Mouse (Mus musculus) stomach, embryonic 14.5 days (tissue): ENCODE measurements at regions not wholly inside any gene's neighbourhood (a gene's known extent, or its start where the extent isn't known, plus 50 kb on each side); places are given as distances from the start of the nearest gene placed in this dataset.

ENCODE experiments used
- ATAC-seq: fragments of 200-750 bp; cut with Nextera tagmentation; 2 replicates; pipeline ENCODE4 v1.8.0; 2017; ENCODE audit warnings: low read depth, moderate TSS enrichment; ENCODE audit not compliant: insufficient number of reproducible peaks, insufficient read depth, low FRiP score
- H3K27ac ChIP-seq: fragments of 300-500 bp; sonication (generic); 2 replicates; pipeline ENCODE4 v1.5.1; 2014; ENCODE audit warnings: mild to moderate bottlenecking, low read length, moderate library complexity, mixed read lengths
- H3K27me3 ChIP-seq: fragments of 300-500 bp; sonication (generic); 2 replicates; pipeline ENCODE4 v1.6.1; 2014; ENCODE audit warnings: low read length, control low read depth, mixed read lengths; ENCODE audit not compliant: control insufficient read depth, insufficient read depth
- H3K36me3 ChIP-seq: fragments of 300-500 bp; sonication (generic); 2 replicates; pipeline ENCODE4 v1.6.1; 2014; ENCODE audit warnings: mild to moderate bottlenecking, control low read depth, low read length, moderate library complexity, mixed read lengths; ENCODE audit not compliant: control insufficient read depth, insufficient read depth
- H3K4me1 ChIP-seq: fragments of 300-500 bp; sonication (generic); 2 replicates; pipeline ENCODE4 v1.6.1; 2014; ENCODE audit warnings: low read length, control low read depth, mixed read lengths; ENCODE audit not compliant: control insufficient read depth, insufficient read depth
- H3K4me2 ChIP-seq: fragments of 300-500 bp; sonication (generic); replicated peaks from 2 replicates; pipeline ENCODE4 v1.6.1; 2014; ENCODE audit warnings: low read depth, low read length, control low read depth
- H3K4me3 ChIP-seq: fragments of 300-500 bp; sonication (generic); 2 replicates; pipeline ENCODE4 v1.5.1; 2014; ENCODE audit warnings: low read depth, low read length, control low read depth
- H3K9ac ChIP-seq: fragments of 300-500 bp; sonication (generic); replicated peaks from 2 replicates; pipeline ENCODE4 v1.6.1; 2014; ENCODE audit warnings: low read depth, mild to moderate bottlenecking, control low read depth, low read length, moderate library complexity, mixed read lengths
- H3K9me3 ChIP-seq: fragments of 300-500 bp; sonication (generic); 2 replicates; pipeline ENCODE4 v1.6.1; 2016; ENCODE audit warnings: low read depth, low read length, control low read depth; ENCODE audit not compliant: control insufficient read depth
- WGBS: fragments of 180-500 bp; shearing (Covaris S2); extraction: QIAGEN DNeasy Blood & Tissue Kit; methylation state at CpG from one replicate; pipeline ENCODE4 v1.1.7; 2014; 5-methylcytosine and 5-hydroxymethylcytosine counted together

DNA sequence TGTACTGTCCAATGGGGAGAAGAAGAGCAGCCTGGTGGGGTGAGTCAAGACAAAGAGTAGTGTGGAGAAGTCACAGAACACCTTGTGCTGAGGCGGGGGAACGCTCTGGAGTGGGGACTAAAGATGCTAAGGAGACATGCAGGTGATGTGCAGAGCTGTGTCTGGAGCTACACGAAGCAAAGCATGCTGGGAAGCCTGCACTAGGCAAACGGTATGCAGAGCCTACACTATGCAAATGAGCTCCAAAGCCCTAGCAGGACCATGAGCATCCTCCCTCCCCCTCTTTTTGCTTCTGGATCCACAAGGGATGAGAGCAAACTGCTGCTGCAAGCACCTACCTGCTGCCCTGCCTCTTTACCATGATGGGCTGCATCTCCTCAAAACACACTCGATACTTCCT, 73.1 kb upstream of the Zc3h12a start:
- Histone ChIP-seq H3K4me2 (no peak overlapping the region), H3K27me3 (no peaks in the 10 kb centered on the region), H3K36me3 (no peaks in the 10 kb centered on the region), H3K9ac (no peak overlapping the region), H3K4me1 (no peaks in the 10 kb centered on the region), H3K9me3 (no peaks in the 10 kb centered on the region), H3K27ac (no peak overlapping the region), H3K4me3 (no peak overlapping the region)
- WGBS = 67% methylated on average over 5 of the region's 5 CpGs
- ATAC-seq = no peak

DNA sequence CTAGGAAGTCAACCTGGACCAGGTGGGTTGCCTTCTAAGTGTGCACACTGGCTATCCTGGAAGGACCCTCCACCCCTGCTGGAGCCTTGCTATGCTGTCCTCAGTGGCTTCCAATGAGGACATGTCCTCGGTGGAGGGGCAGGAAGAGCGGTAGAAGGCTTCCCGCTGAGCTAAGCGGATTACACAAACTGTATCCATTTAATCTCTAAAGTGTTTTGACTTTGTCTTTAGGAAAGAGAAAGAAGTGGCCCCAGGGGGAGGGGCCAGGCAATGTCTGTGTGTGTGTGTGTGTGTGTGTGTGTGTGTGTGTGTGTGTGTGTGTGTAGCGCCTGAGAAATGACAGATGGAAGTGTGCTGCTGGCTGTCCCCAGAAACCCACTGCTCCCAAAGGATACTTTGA, 71.6 kb upstream of the Zc3h12a start:
- 39% methylated on average over 5 of the region's 5 CpGs for WGBS
- no peak overlapping the region for H3K27ac ChIP-seq

DNA sequence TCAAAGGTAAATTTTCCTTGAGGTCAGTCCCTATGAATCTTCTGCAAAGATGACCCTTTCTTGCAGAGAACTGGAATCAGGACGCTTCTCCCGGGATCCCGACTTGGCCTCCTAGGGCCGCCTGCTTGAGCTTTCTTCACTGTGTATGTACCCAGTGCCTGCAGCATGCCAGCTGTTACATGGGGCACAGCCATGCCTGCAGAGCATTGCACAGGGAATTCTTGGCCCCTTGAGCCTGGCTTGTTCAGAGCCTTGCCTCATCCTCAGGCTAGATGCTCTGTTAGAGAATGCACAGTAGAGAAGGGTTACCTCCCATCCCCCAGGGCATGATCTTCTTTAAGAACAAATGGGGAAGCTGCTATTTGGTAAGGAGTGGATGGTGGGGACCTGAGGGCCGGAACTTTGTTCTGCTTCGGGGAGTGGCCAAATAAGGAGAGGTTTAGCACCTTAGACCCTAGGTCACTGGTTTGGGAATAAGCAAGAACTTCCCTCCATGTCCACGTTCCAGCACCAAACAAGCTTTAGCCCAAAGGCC, 68.3 kb upstream of the Zc3h12a start:
- Histone ChIP-seq H3K4me3 (no peak overlapping the region), H3K36me3 (no peaks in the 10 kb centered on the region), H3K27ac (no peak overlapping the region), H3K9ac (no peak overlapping the region), H3K4me1 (no peaks in the 10 kb centered on the region), H3K9me3 (no peaks in the 10 kb centered on the region), H3K4me2 (no peak overlapping the region), H3K27me3 (0 out of 2 replicates have a peak, but pooled peaks cover 2% of the 10 kb centered on the region)
- no peak for ATAC-seq
- 52% methylated on average over 7 of the region's 7 CpGs for WGBS

More for the DNA sequence above, 71.6 kb upstream of the Zc3h12a start:
- Histone ChIP-seq H3K4me2 (no peak overlapping the region), H3K4me3 (no peak overlapping the region), H3K9me3 (no peaks in the 10 kb centered on the region), H3K9ac (no peak overlapping the region), H3K36me3 (no peaks in the 10 kb centered on the region), H3K4me1 (no peaks in the 10 kb centered on the region), H3K27me3 (0 out of 2 replicates have a peak, but pooled peaks cover 2% of the 10 kb centered on the region)
- ATAC-seq = no peak

DNA sequence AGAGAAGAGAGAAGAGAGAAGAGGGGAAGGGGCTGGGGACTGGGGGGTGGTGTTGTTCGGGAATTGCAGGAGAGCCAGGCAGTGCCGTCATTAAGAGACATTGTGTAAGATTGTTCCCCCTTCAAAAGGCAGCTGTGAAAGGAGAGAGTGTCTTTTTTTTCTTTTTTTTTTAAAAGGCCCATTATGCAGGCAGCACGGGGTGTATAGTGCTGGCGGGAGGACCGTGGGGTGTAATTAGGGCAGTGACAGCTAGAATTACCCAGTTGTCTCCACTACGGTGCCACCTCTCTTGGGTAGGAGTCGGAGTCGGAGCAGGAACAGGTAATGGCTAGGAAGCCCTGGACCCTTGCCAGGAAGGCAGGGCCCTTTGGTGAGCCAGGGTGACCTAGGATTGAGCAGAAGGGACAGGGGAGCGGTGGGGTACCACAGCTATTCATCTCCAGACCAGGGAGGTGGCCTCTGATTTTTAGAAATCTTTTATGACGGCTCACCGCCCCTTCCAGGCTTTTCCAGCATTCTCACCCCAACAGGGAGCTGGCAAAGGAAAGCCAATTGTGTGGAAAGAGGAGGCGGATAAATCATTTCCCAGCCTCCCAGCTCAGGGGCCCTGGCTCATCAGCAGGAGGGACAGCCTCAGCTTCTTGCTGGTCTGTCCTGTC, 67.2 kb upstream of the Zc3h12a start:
- H3K4me1 ChIP-seq = no peaks in the 10 kb centered on the region
- WGBS = 44% methylated on average over 12 of the region's 12 CpGs
- no peak overlapping the region for H3K27ac ChIP-seq
- H3K36me3 ChIP-seq = no peaks in the 10 kb centered on the region
- ATAC-seq = no peak
- H3K9me3 ChIP-seq = no peaks in the 10 kb centered on the region
- H3K9ac ChIP-seq = no peak overlapping the region
- 0 out of 2 replicates have a peak, but pooled peaks cover 2% of the 10 kb centered on the region for H3K27me3 ChIP-seq
- no peak overlapping the region for H3K4me2 ChIP-seq
- no peak overlapping the region for H3K4me3 ChIP-seq

DNA sequence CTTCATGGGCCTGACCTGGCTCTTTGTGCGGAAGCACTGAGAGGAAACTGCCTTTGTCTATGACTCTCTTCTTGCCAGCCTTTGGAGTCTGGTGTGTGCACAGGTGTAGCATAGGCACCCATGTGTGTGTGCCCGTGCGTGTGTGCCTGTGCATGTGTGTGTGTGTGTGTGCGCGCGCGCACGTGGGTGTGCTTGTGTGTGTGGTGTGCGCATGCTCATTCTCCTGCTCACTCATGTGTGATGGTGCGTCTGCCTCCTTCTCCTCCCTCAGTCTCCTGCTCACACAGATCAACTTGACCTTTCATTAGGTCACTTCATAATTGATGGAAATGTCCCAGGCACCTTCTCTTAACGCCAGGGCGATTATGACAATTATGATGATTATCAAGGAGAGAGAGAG, 66.7 kb upstream of the Zc3h12a start:
- 74% methylated on average over 12 of the region's 12 CpGs for WGBS
- no peaks in the 10 kb centered on the region for H3K4me1 ChIP-seq
- no peak overlapping the region for H3K27ac ChIP-seq
- H3K27me3 ChIP-seq = 0 out of 2 replicates have a peak, but pooled peaks cover 2% of the 10 kb centered on the region
- H3K9me3 ChIP-seq = no peaks in the 10 kb centered on the region
- no peak overlapping the region for H3K4me3 ChIP-seq
- H3K9ac ChIP-seq = no peak overlapping the region
- ATAC-seq = no peak
- no peak overlapping the region for H3K4me2 ChIP-seq
- no peaks in the 10 kb centered on the region for H3K36me3 ChIP-seq

DNA sequence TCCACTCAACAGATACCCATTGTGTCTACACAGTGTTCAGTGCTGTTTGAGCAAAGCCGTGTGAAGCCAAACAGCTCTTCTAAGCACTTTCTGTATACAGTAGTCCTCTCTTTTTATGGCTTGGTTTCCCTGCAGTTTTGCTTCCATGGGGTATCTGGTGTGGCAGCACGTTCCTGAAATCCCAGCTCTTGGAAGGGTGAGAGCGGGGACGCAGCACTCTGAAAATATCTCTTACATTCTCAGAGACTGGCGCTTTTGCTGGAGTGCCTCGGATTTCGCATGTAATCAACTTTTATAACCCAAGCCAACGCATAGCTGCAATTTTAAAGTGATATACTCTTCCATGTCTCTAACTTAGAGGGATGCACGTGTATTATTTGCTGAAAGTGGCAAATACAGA, 64.0 kb upstream of the Zc3h12a start:
- H3K4me3 ChIP-seq = no peak overlapping the region
- 79% methylated on average over 9 of the region's 9 CpGs for WGBS
- no peaks in the 10 kb centered on the region for H3K9me3 ChIP-seq
- ATAC-seq = no peak
- no peak overlapping the region for H3K9ac ChIP-seq
- H3K27me3 ChIP-seq = 0 out of 2 replicates have a peak, but pooled peaks cover 2% of the 10 kb centered on the region
- H3K36me3 ChIP-seq = no peaks in the 10 kb centered on the region
- no peaks in the 10 kb centered on the region for H3K4me1 ChIP-seq
- H3K27ac ChIP-seq = no peak overlapping the region
- no peak overlapping the region for H3K4me2 ChIP-seq

DNA sequence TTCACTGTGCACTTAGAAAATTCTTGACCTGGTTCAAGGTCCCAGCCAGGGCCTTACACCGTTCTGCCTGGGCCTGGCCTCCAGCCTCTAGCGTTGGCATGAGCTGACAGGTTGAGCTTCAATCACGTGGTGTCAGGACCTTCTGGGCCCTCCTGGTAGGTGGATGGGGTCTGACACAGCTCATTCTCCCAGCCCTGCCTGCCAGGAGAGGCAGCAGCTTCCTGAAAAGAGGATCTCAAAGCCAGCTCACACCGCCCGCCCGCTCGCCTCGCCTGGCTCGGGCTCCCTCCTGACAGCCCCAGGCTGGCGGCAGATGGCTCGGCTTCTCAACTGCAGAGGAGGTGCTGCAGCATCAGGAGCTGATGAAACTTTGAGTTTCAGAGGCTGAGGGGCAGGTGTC, 63.4 kb upstream of the Zc3h12a start:
- WGBS = 17% methylated on average over 11 of the region's 11 CpGs
- 0 out of 2 replicates have a peak, but pooled peaks cover 2% of the 10 kb centered on the region for H3K27me3 ChIP-seq

DNA sequence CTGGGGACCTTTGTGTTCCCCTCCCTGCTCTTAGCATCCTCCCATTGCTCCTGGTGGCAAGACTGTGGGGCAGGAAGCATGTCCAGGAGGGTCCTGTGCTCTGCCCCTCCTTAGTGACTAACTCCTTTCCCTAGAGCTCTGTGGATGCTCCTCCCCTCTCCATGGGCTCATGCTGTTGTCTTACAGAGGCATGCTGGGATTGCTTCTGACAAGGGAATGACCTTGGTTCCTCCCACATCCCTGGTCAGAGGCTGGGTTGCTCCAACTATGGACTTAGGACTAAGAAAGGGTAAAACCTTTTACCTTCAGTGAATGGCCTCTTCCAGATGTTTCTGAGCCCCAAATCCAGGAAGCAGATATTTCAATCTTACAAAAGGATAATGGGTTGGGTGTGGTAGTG, 62.3 kb upstream of the Zc3h12a start:
- H3K27me3 ChIP-seq = no peaks in the 10 kb centered on the region
- H3K27ac ChIP-seq = no peak overlapping the region
- no peak for ATAC-seq
- no peaks in the 10 kb centered on the region for H3K36me3 ChIP-seq
- no peaks in the 10 kb centered on the region for H3K4me1 ChIP-seq
- H3K9me3 ChIP-seq = no peaks in the 10 kb centered on the region
- H3K4me2 ChIP-seq = no peak overlapping the region
- H3K4me3 ChIP-seq = no peak overlapping the region
- no peak overlapping the region for H3K9ac ChIP-seq

More for the DNA sequence above, 63.4 kb upstream of the Zc3h12a start:
- H3K4me3 ChIP-seq = no peak overlapping the region
- no peaks in the 10 kb centered on the region for H3K4me1 ChIP-seq
- no peaks in the 10 kb centered on the region for H3K36me3 ChIP-seq
- H3K4me2 ChIP-seq = no peak overlapping the region
- H3K9ac ChIP-seq = no peak overlapping the region
- no peak for ATAC-seq
- no peaks in the 10 kb centered on the region for H3K9me3 ChIP-seq
- no peak overlapping the region for H3K27ac ChIP-seq

DNA sequence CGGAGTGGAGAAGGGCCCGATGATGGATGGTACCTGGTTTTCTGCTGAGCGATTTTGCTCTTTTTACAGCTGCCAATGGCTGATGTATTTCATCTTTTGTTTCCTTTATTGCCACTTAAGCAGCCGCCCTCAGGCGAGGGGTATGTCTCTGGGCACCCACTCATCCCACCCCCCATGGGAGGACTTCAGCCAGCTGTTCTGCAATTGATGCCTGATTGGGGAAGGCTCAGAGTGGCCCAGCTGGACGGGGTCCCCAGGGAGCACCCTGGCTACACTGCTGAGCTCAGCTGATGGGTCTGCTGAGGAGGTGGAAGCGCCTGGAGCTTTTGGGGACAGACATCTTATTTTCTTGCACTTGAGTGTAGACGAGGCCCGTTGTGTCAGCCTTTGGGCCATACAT, 58.6 kb upstream of the Zc3h12a start:
- Histone ChIP-seq H3K36me3 (no peaks in the 10 kb centered on the region), H3K4me2 (no peak overlapping the region), H3K4me1 (no peaks in the 10 kb centered on the region), H3K27me3 (no peaks in the 10 kb centered on the region), H3K4me3 (no peak overlapping the region), H3K9ac (no peak overlapping the region), H3K27ac (no peak overlapping the region), H3K9me3 (no peaks in the 10 kb centered on the region)
- no peak for ATAC-seq
- WGBS = 62% methylated on average over 9 of the region's 9 CpGs
